Mouse (Mus musculus): ENCODE measurements around the gene Spty2d1.
A peak's percentile ranks its signal among the peaks of the same experiment; 100 is the strongest.

The Spty2d1 gene

GRCm38 (mm10) chr7:46985718-46986505 is 22.3 kb downstream of the Spty2d1 start:
- DNase-seq = no peak

- no peak for DNase-seq
Measured at GRCm38 (mm10) chr7:46983280-46983679, 24.9 kb downstream of the Spty2d1 start, which contains the start of gene Gm9999. Gene Gm9999 (plus strand): TSS chr7:46983580.

- DNase-seq = no peak
Measured at GRCm38 (mm10) chr7:46975456-46975855, 32.8 kb downstream of the Spty2d1 start.

GRCm38 (mm10) chr7:46974648-46975047 is 33.6 kb downstream of the Spty2d1 start:
- DNase-seq = no peak

- DNase-seq = no peak
Measured at GRCm38 (mm10) chr7:46969898-46970297, 38.3 kb downstream of the Spty2d1 start.

GRCm38 (mm10) chr7:46964070-46964469 is 44.1 kb downstream of the Spty2d1 start:
- DNase-seq = no peak

GRCm38 (mm10) chr7:46962806-46963618 is 45.2 kb downstream of the Spty2d1 start:
- DNase-seq = peak; percentile 85

- DNase-seq = peak; percentile 21
Measured at GRCm38 (mm10) chr7:46962132-46962531, 46.1 kb downstream of the Spty2d1 start.

- no peak for DNase-seq
Measured at GRCm38 (mm10) chr7:46960991-46961390, 47.2 kb downstream of the Spty2d1 start.

GRCm38 (mm10) chr7:46958853-46959252 is 49.4 kb downstream of the Spty2d1 start:
- peak; percentile 12 for DNase-seq

- peak; percentile 98 for DNase-seq
Measured at GRCm38 (mm10) chr7:46957831-46958691, 50.1 kb downstream of the Spty2d1 start, which contains the start of gene Uevld. Gene Uevld (minus strand): TSS chr7:46958527.

Measured in kidney, postnatal 10 days (tissue).